Mouse (Mus musculus): ENCODE measurements around the gene Sat2.

Sat2 gene

GRCm38 (mm10) chr11:69621571-69622268 lies at the start of gene Sat2:
TSS of gene Sat2 (plus strand) at chr11:69622024.
- in situ Hi-C loops (cut with MboI; ENCODE audit: low pct_unique_long_range_greater_than_20kb in 1 of 2, low sequenced_read_pairs in 2 of 2, unreplicated experiment in 1 of 2) = loop anchor here in 1 of 2 experiments (25.0 kb wide), 1 partner anchor 209 kb away; the partner anchor contains the start of gene Kdm6b

GRCm38 (mm10) chr11:69575220-69575619 lies 46.6 kb upstream of the Sat2 start:
- in situ Hi-C loops (cut with MboI; ENCODE audit: low pct_unique_long_range_greater_than_20kb in 1 of 2, low sequenced_read_pairs in 2 of 2, unreplicated experiment in 1 of 2) = loop anchor here in 1 of 2 experiments (5.0 kb wide), 1 partner anchor 33 kb away; no protein-coding TSS in a partner anchor

GRCm38 (mm10) chr11:69576307-69576706 lies 45.5 kb upstream of the Sat2 start:
- in situ Hi-C loops (cut with MboI; ENCODE audit: low pct_unique_long_range_greater_than_20kb in 1 of 2, low sequenced_read_pairs in 2 of 2, unreplicated experiment in 1 of 2) = loop anchor here in 1 of 2 experiments (5.0 kb wide), 1 partner anchor 34 kb away; no protein-coding TSS in a partner anchor

GRCm38 (mm10) chr11:69578301-69578700 lies 43.5 kb upstream of the Sat2 start:
- in situ Hi-C loops (cut with MboI; ENCODE audit: low pct_unique_long_range_greater_than_20kb in 1 of 2, low sequenced_read_pairs in 2 of 2, unreplicated experiment in 1 of 2) = loop anchor here in 1 of 2 experiments (5.0 kb wide), 1 partner anchor 36 kb away; no protein-coding TSS in a partner anchor

GRCm38 (mm10) chr11:69579128-69580017 lies 42.5 kb upstream of the Sat2 start:
- in situ Hi-C loops (cut with MboI; ENCODE audit: low pct_unique_long_range_greater_than_20kb in 1 of 2, low sequenced_read_pairs in 2 of 2, unreplicated experiment in 1 of 2) = loop anchor here in 1 of 2 experiments (5.0 kb wide), 1 partner anchor 37 kb away; no protein-coding TSS in a partner anchor

- in situ Hi-C loops (cut with MboI; ENCODE audit: low pct_unique_long_range_greater_than_20kb in 1 of 2, low sequenced_read_pairs in 2 of 2, unreplicated experiment in 1 of 2) = no loop called here
These were observed 41.7 kb upstream of the Sat2 start, which contains the start of the genes Wrap53 and Trp53 for GRCm38 (mm10) chr11:69580091-69580514. TSS of gene Wrap53 (minus strand) at chr11:69580255. TSS of gene Trp53 (plus strand) at chr11:69580359.

- in situ Hi-C loops (cut with MboI; ENCODE audit: low pct_unique_long_range_greater_than_20kb in 1 of 2, low sequenced_read_pairs in 2 of 2, unreplicated experiment in 1 of 2) = no loop called here
These were observed 41.2 kb upstream of the Sat2 start for GRCm38 (mm10) chr11:69580572-69581146.

GRCm38 (mm10) chr11:69581147-69581688 lies 40.6 kb upstream of the Sat2 start:
- in situ Hi-C loops (cut with MboI; ENCODE audit: low pct_unique_long_range_greater_than_20kb in 1 of 2, low sequenced_read_pairs in 2 of 2, unreplicated experiment in 1 of 2) = no loop called here

GRCm38 (mm10) chr11:69581814-69582213 lies 40.0 kb upstream of the Sat2 start:
- in situ Hi-C loops (cut with MboI; ENCODE audit: low pct_unique_long_range_greater_than_20kb in 1 of 2, low sequenced_read_pairs in 2 of 2, unreplicated experiment in 1 of 2) = no loop called here

GRCm38 (mm10) chr11:69582230-69582805 lies 39.5 kb upstream of the Sat2 start:
- in situ Hi-C loops (cut with MboI; ENCODE audit: low pct_unique_long_range_greater_than_20kb in 1 of 2, low sequenced_read_pairs in 2 of 2, unreplicated experiment in 1 of 2) = no loop called here

GRCm38 (mm10) chr11:69584008-69584407 lies 37.8 kb upstream of the Sat2 start:
- in situ Hi-C loops (cut with MboI; ENCODE audit: low pct_unique_long_range_greater_than_20kb in 1 of 2, low sequenced_read_pairs in 2 of 2, unreplicated experiment in 1 of 2) = no loop called here

- in situ Hi-C loops (cut with MboI; ENCODE audit: low pct_unique_long_range_greater_than_20kb in 1 of 2, low sequenced_read_pairs in 2 of 2, unreplicated experiment in 1 of 2) = no loop called here
These were observed 36.9 kb upstream of the Sat2 start for GRCm38 (mm10) chr11:69584937-69585336.

GRCm38 (mm10) chr11:69585718-69586325 lies 36.0 kb upstream of the Sat2 start:
- in situ Hi-C loops (cut with MboI; ENCODE audit: low pct_unique_long_range_greater_than_20kb in 1 of 2, low sequenced_read_pairs in 2 of 2, unreplicated experiment in 1 of 2) = no loop called here

- in situ Hi-C loops (cut with MboI; ENCODE audit: low pct_unique_long_range_greater_than_20kb in 1 of 2, low sequenced_read_pairs in 2 of 2, unreplicated experiment in 1 of 2) = no loop called here
These were observed 32.5 kb upstream of the Sat2 start for GRCm38 (mm10) chr11:69589207-69589834.

- in situ Hi-C loops (cut with MboI; ENCODE audit: low pct_unique_long_range_greater_than_20kb in 1 of 2, low sequenced_read_pairs in 2 of 2, unreplicated experiment in 1 of 2) = no loop called here
These were observed 31.2 kb upstream of the Sat2 start for GRCm38 (mm10) chr11:69590622-69591021.

GRCm38 (mm10) chr11:69591424-69591823 lies 30.4 kb upstream of the Sat2 start:
- in situ Hi-C loops (cut with MboI; ENCODE audit: low pct_unique_long_range_greater_than_20kb in 1 of 2, low sequenced_read_pairs in 2 of 2, unreplicated experiment in 1 of 2) = no loop called here

- in situ Hi-C loops (cut with MboI; ENCODE audit: low pct_unique_long_range_greater_than_20kb in 1 of 2, low sequenced_read_pairs in 2 of 2, unreplicated experiment in 1 of 2) = no loop called here
These were observed 29.8 kb upstream of the Sat2 start for GRCm38 (mm10) chr11:69591899-69592637.
